Mouse (Mus musculus) stomach, embryonic 14.5 days (tissue): Measurements from ENCODE around the gene Odf4. TPM values are rescaled to one million over a fixed set of nuclear protein-coding genes. Genes with fewer than 3 reads are reported as not detected.
A peak's percentile ranks its signal among the peaks of the same experiment; 100 is the strongest.

ENCODE experiments used
- ATAC-seq: fragments of 200-750 bp; cut with Nextera tagmentation; 2 replicates; pipeline ENCODE4 v1.8.0; 2017; ENCODE audit warnings: low read depth, moderate TSS enrichment; ENCODE audit not compliant: insufficient number of reproducible peaks, insufficient read depth, low FRiP score
- H3K27ac ChIP-seq: fragments of 300-500 bp; sonication (generic); 2 replicates; pipeline ENCODE4 v1.5.1; 2014; ENCODE audit warnings: mild to moderate bottlenecking, low read length, moderate library complexity, mixed read lengths
- H3K27me3 ChIP-seq: fragments of 300-500 bp; sonication (generic); 2 replicates; pipeline ENCODE4 v1.6.1; 2014; ENCODE audit warnings: low read length, control low read depth, mixed read lengths; ENCODE audit not compliant: control insufficient read depth, insufficient read depth
- H3K36me3 ChIP-seq: fragments of 300-500 bp; sonication (generic); 2 replicates; pipeline ENCODE4 v1.6.1; 2014; ENCODE audit warnings: mild to moderate bottlenecking, control low read depth, low read length, moderate library complexity, mixed read lengths; ENCODE audit not compliant: control insufficient read depth, insufficient read depth
- H3K4me1 ChIP-seq: fragments of 300-500 bp; sonication (generic); 2 replicates; pipeline ENCODE4 v1.6.1; 2014; ENCODE audit warnings: low read length, control low read depth, mixed read lengths; ENCODE audit not compliant: control insufficient read depth, insufficient read depth
- H3K4me2 ChIP-seq: fragments of 300-500 bp; sonication (generic); replicated peaks from 2 replicates; pipeline ENCODE4 v1.6.1; 2014; ENCODE audit warnings: low read depth, low read length, control low read depth
- H3K4me3 ChIP-seq: fragments of 300-500 bp; sonication (generic); 2 replicates; pipeline ENCODE4 v1.5.1; 2014; ENCODE audit warnings: low read depth, low read length, control low read depth
- H3K9ac ChIP-seq: fragments of 300-500 bp; sonication (generic); replicated peaks from 2 replicates; pipeline ENCODE4 v1.6.1; 2014; ENCODE audit warnings: low read depth, mild to moderate bottlenecking, control low read depth, low read length, moderate library complexity, mixed read lengths
- H3K9me3 ChIP-seq: fragments of 300-500 bp; sonication (generic); 2 replicates; pipeline ENCODE4 v1.6.1; 2016; ENCODE audit warnings: low read depth, low read length, control low read depth; ENCODE audit not compliant: control insufficient read depth
- WGBS: fragments of 180-500 bp; shearing (Covaris S2); extraction: QIAGEN DNeasy Blood & Tissue Kit; methylation state at CpG from one replicate; pipeline ENCODE4 v1.1.7; 2014; 5-methylcytosine and 5-hydroxymethylcytosine counted together
- polyA plus RNA-seq: library from polyadenylated mRNA; unstranded; fragments of >200 nt; fragmentation: Nextera tagmentation; extraction: Ambion mirVana; gene quantifications from 2 replicates; pipeline ENCODE4 v1.2.1, GENCODE M21; 2014

Gene Odf4
- polyA plus RNA-seq, 1 experiment from 2014 or later, result 0.55 TPM

DNA sequence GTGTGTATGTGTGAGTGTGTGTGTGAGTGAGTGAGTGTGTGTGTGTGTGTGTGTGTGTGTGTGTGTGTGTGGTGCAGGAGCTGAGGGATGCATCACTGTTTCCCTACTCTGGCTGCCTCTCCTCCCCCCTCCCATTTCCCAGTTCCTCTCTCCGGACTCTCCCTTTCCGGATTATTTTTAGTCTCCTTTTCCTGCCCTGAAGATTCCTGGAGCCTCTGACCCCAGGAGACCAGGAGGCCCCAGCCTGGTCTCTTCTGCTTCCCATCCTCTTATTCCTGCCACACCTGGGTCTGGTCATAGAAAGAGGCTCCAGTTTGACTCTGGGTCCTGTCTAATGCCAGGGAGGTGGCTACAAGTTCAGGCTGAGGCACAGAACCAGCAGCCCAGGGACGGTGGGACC, 29.2 kb upstream of the Odf4 start:
- H3K36me3 ChIP-seq, result no peaks in the 10 kb centered on the region
- H3K4me1 ChIP-seq, result no peaks in the 10 kb centered on the region
- no peak overlapping the region for H3K4me2 ChIP-seq
- no peak overlapping the region for H3K4me3 ChIP-seq
- WGBS, result 37% methylated on average over 3 of the region's 3 CpGs
- no peak for ATAC-seq
- H3K9ac ChIP-seq, result no peak overlapping the region
- no peaks in the 10 kb centered on the region for H3K27me3 ChIP-seq
- H3K9me3 ChIP-seq, result no peaks in the 10 kb centered on the region
- peak overlapping the region; percentile 15; the same call in 1 of the 2 replicates for H3K27ac ChIP-seq

DNA sequence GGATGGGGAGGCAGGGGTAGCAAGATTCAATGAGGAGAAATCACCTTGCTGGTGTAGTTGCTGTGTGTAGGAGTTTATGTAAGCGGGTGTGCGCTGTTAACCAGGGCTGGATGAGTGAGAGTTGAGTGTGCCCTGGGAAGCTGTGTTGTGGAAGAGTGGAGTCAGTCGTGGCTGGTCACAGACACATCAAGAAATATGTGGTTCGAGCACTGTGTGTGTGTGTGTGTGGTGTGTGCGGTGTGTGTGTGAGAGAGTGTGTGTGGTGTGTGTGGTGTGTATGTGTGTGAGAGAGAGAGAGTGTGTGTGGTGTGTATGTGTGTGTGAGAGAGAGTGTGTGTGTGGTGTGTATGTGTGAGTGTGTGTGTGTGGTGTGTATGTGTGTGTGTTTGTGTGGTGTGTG, 28.6 kb upstream of the Odf4 start:
- Histone ChIP-seq H3K27me3 (no peaks in the 10 kb centered on the region), H3K36me3 (no peaks in the 10 kb centered on the region), H3K9me3 (no peaks in the 10 kb centered on the region), H3K4me2 (peak overlapping the region; percentile 44), H3K27ac (no peak overlapping the region), H3K4me3 (peak overlapping the region; percentile 25; the same call in 1 of the 2 replicates), H3K9ac (no peak overlapping the region), H3K4me1 (no peaks in the 10 kb centered on the region)
- 71% methylated on average over 5 of the region's 5 CpGs for WGBS
- ATAC-seq, result peak; percentile 33; the same call in 1 of the 2 replicates

DNA sequence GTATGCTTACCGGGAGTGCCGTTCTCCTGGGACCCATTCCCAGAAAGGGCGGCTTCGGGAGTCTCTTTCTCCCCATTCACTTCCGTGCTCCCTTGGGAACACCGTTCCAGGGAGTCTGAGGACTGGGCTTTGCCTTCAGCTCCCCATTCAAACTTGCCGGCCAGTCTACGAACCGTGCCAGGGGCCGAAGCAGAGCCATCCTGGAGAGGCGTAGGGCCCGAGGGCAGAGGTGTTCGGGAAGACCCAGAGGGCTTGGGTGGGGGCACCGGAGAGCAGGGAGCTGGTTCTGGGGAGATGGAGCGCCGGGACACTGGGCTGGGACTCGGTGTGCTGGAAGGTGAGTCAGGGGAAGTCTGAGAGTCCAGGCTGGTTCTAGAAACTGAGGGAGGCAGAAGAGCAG, 27.5 kb upstream of the Odf4 start:
- Histone ChIP-seq H3K27ac (no peak overlapping the region), H3K4me2 (peak overlapping the region; percentile 44), H3K4me1 (no peaks in the 10 kb centered on the region), H3K9ac (no peak overlapping the region), H3K4me3 (peak overlapping the region; percentile 25), H3K9me3 (no peaks in the 10 kb centered on the region), H3K27me3 (no peaks in the 10 kb centered on the region), H3K36me3 (no peaks in the 10 kb centered on the region)
- no peak for ATAC-seq
- 2% methylated on average over 17 of the region's 17 CpGs for WGBS

DNA sequence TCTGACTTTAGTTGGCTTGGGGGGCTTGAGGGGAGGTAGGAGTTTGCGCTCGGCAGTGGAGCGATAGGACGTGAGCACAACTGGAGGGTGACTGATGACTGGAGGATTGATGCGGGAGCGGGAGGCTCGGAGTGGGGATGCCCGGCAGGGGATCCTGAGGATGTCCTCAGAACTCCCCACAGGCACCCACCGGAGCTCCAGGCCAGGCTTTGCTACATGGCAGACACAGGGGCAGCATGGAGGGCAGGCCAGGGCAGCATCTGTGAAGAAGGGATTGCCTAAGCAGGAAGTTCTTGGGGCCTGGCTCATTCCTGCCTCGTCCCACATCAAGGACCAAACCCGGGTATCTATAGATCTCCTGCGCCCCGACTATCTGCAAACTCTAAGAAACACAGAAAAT, 27.0 kb upstream of the Odf4 start:
- H3K4me2 ChIP-seq, result peak overlapping the region; percentile 44
- 18% methylated on average over 13 of the region's 13 CpGs for WGBS
- peak overlapping the region; percentile 25; the same call in 1 of the 2 replicates for H3K4me3 ChIP-seq
- H3K4me1 ChIP-seq, result no peaks in the 10 kb centered on the region
- no peaks in the 10 kb centered on the region for H3K36me3 ChIP-seq
- H3K9me3 ChIP-seq, result no peaks in the 10 kb centered on the region
- H3K27ac ChIP-seq, result no peak overlapping the region
- no peaks in the 10 kb centered on the region for H3K27me3 ChIP-seq
- ATAC-seq, result no peak
- no peak overlapping the region for H3K9ac ChIP-seq

DNA sequence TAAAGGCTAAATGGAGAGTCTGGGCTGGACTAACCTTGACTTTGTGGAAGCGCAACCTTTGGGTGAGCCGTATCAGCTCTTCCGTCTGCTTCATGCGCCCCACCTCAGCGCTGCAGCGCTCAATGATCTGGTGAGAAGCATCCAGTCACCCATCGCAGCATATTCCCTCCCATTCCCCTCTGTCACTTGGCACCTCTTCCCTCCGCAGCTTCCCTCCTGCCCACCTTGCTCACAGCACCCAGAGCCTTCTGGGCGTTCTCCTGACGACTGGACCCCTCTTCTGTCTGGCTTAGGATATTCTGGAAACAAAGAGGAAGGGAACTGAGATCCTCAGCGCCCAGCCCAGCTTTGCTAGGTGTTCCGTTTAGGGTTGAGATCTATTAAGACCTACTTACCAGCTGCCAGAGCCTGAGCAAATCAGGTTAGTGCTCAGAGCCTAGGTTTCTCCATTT, 20.7 kb upstream of the Odf4 start:
- Histone ChIP-seq H3K36me3 (no peaks in the 10 kb centered on the region), H3K4me1 (0 out of 2 replicates have a peak, but pooled peaks cover 8% of the 10 kb centered on the region), H3K9ac (no peak overlapping the region), H3K4me2 (peak overlapping the region; percentile 31; the same call in 1 of the 2 replicates), H3K4me3 (peak overlapping the region; percentile 17; the same call in 1 of the 2 replicates), H3K27ac (no peak overlapping the region), H3K27me3 (no peaks in the 10 kb centered on the region), H3K9me3 (no peaks in the 10 kb centered on the region)
- WGBS, result 6% methylated on average over 12 of the region's 12 CpGs
- no peak for ATAC-seq

DNA sequence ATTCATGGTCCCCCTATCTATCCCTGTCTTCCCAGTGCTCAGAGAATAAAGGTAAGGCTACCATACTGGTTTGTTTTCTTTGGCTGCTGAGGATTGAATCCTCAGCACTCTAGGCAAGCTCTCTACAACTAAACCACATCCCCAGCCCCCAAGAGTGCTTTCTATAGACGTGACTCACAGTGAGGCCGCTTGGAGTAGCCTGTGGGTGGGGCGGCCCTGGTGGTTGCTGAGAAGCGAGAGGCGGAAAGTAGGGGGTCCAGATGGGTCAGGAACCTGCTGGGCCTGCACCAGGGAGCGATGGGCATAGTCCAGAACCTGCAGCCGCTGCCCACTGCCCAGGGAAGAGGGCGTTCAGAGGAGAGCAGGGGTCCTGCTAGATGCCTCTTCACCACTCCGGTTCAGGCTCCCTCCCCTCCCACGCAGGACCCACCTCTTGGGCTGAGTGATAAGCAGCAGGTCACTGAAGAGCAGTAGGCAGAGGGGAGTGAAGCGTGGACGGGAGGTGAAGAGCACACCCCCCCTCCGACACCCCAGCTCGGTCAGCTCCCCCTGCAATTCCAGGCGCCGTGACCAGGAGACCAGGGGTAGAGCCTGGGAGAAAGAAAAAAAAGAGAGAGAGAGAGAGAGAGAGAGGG, 20.0 kb upstream of the Odf4 start:
- Histone ChIP-seq H3K36me3 (no peaks in the 10 kb centered on the region), H3K4me2 (peak overlapping the region; percentile 31), H3K4me3 (peak overlapping the region; percentile 17; the same call in 1 of the 2 replicates), H3K9ac (peak overlapping the region; percentile 14; the same call in 1 of the 2 replicates), H3K9me3 (no peaks in the 10 kb centered on the region), H3K4me1 (0 out of 2 replicates have a peak, but pooled peaks cover 8% of the 10 kb centered on the region), H3K27ac (no peak overlapping the region), H3K27me3 (no peaks in the 10 kb centered on the region)
- WGBS, result 11% methylated on average over 16 of the region's 16 CpGs
- ATAC-seq, result no peak

DNA sequence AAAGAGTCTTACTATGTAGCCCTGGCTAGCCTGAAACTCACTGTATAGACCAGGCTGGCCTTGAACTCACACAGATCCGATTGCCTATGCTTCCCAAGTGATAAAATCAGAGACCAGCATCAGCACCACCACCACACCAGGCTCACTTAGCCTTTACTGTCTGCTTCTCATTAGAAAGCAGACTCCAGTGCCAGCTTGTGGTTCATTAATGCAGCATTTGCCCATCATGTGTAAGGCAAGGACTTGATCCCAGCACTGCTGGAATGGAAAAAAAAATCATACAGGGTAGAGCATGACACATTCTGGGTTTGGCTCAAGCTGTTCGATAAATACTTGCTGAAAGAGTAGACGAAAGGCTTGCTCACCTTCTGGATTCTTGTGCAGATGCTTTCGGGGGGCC, 19.1 kb upstream of the Odf4 start:
- no peak overlapping the region for H3K4me3 ChIP-seq
- H3K4me2 ChIP-seq, result no peak overlapping the region
- H3K27ac ChIP-seq, result no peak overlapping the region
- no peaks in the 10 kb centered on the region for H3K36me3 ChIP-seq
- no peak for ATAC-seq
- no peaks in the 10 kb centered on the region for H3K9me3 ChIP-seq
- no peaks in the 10 kb centered on the region for H3K27me3 ChIP-seq
- H3K4me1 ChIP-seq, result 0 out of 2 replicates have a peak, but pooled peaks cover 8% of the 10 kb centered on the region
- H3K9ac ChIP-seq, result no peak overlapping the region
- WGBS, result 93% methylated on average over 4 of the region's 4 CpGs

DNA sequence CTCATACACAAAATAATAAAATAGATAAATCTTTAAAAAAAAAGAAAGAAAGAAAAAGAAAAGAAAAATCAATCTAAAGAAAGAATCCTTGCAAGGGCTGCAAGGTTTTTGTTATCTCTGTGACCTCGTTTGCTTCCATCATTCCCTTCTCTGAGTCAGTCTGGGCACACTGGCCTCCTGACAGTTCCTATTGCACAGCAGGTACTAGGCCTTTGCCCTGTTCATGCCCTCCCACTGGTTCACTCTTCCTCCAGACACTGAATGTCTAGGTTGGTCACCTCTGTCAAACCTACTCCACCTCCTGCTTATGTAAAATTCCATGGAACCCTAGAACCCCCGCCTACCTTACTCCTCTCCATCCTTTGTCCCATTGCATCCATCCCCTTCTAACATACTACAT, 18.4 kb upstream of the Odf4 start:
- Histone ChIP-seq H3K4me3 (no peak overlapping the region), H3K9ac (no peak overlapping the region), H3K9me3 (no peaks in the 10 kb centered on the region), H3K27ac (no peak overlapping the region), H3K4me2 (no peak overlapping the region), H3K27me3 (no peaks in the 10 kb centered on the region), H3K36me3 (no peaks in the 10 kb centered on the region), H3K4me1 (peaks cover 12% of the 10 kb centered on the region; the same call in 1 of the 2 replicates)
- WGBS, result 81% methylated on average over 2 of the region's 2 CpGs
- ATAC-seq, result no peak
